Mouse (Mus musculus): ENCODE measurements around the gene Tprg.

Gene Tprg

DNA sequence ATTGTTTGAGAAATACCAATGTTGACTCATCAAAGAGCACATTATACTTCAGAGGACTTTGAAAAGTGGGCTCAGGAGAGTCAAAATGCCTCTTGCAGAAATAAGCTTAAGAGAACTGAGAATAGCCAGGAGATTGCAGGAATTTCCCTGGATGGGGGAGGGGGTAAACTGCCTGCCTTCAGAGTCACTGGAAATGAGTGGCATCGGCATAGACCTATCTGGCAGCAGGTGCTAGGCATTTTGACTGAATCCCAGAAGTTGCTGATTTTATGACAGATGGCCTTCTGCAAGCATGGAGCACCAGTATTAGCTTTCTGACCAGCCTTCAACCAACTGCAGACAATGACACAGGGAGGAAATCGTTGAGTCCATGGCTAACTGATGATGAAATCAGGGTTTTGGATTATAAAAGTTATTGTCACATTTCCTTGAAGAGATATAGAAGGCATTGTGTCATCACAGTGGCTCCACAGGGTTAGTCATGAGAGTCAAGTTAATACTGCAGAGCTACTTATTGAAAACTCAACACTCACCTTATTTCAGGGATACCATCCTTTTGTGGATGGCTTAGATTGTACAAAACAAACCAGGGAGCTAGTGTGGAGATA lies 39.1 kb downstream of the Tprg start:
- no peak for ATAC-seq (ENCODE audit: insufficient number of reproducible peaks, low FRiP score, low TSS enrichment)

DNA sequence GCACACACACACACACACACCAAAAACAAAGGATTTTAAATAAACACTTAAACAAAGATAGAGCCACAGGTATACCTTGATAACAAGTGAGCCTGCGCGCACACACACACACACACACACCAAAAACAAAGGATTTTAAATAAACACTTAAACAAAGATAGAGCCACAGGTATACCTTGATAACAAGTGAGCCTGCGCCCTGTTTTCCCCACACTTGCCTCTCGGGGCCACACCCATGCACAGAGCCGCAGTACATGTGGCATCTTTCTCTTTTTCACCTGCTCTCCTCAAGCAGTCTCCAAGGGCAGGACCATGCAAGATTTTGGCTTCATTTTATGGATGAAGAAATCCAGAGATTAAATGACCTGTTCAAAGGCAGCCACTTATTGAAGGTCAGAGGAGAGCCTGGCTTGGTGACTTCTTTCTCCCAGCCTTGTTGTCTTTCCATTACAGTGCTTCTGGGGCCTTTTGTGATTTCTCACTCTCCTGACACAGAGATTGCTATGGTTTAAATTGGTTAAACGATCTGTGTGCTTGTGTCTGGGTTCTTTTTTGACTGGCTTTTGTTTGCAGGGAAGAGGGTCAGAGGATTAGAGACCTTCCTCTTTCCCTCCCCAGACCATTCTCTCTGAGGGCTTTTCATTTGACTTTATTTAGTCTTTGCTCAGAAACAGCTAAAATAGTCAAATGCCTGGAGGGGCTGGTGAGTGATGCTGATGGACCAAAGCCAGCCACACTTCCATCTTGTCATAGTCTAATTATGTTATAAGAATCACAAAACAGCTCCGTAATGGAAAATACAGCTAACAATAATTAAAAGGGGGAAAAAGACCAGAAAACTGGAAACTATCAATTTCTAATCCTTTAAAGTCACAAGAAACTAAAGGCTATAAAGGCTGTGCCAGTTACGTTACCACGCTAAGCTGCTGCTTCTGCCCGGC lies 46.9 kb downstream of the Tprg start:
- no peak for ATAC-seq (ENCODE audit: insufficient number of reproducible peaks, low FRiP score, low TSS enrichment)

DNA sequence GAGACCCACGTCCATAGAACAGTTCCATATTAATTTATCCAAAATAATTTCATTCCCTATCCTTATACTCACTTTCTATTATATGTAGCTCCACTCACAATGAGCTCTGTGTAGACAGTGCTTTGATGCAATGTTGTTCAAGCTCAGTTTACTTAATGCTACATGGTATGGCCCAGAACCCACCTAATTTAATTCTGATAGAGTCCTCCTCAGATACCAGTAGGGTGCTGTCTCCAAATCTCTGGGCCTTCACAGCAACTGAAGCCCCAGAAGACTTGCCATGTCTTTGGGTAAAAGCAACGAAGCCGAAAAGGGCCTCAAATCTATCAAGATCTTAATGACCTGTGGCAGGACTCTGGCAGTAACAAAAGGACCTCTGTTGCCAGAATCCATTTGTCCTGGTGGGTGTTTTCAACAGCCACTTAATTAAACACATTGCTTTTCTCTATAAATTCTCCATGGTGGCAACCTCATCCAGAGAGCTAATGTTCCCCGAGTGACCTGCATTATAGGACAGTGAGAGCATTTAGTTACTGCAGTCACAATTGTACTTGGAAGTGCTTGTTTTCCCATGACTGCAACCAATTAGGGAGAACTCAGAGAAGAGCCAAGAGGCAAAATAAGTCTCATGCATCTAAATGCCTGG lies 48.6 kb downstream of the Tprg start:
- no peak for ATAC-seq (ENCODE audit: insufficient number of reproducible peaks, low FRiP score, low TSS enrichment)

DNA sequence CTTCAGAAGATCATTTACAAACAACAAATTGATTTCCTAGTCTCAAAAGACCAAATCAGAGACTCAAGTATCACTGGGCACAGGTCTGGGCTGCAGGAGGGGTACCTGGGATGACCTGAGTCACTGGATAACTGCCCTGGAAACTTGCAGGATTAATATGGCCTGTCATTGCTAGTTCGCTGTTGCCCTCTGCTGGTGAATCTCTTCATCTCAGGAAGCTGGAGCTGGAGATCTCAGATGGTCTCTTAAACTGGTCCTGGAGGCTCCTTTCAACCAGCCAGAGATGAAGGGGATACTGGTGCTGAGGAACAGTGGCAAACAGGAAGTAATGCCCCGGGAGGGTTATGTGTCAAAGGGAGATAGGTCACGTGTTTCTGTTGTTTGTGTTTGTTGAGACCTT lies 63.0 kb downstream of the Tprg start:
- peak; percentile 36; the same call in 1 of the 2 replicates for ATAC-seq (ENCODE audit: insufficient number of reproducible peaks, low FRiP score, low TSS enrichment)

DNA sequence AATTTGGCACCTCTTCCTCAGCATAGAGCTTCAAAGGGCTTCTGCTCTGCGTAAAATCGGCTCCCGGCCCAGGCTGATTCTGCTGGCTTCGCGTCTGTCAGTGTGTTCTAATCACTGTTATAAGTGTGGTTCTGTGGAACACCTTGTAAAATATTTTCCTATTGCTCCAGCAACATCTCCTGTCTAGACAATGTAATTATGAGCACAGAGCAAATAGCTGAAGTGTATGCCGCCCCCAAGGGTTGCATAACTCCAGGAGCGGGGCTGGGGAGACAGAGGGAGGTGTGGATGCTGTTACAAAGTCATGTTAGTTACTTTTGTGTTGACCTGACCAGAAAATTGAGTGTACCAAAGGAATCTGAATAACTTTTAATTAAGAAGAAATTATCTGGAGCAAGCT lies 81.2 kb downstream of the Tprg start:
- ATAC-seq (ENCODE audit: insufficient number of reproducible peaks, low FRiP score, low TSS enrichment): no peak

DNA sequence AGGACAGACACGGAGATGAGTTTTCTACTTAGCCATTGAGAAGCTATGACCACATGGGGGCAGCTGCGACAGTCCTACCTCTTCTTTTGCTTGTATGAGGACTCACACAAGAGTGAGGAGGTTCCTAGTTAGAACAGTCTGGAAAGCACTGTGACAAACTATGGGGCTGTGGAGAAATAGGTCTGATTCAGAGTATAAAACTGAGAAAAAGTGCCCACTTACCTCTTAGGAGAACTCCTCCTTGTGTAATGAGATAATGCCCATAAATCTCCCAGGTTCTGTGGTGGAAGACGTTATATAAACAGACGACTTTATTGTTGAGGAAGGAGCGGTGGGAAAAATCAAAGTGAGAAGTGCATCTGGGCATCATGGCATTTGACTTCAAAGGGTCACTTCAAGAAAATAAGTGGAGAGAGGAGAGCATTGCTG lies 83.4 kb downstream of the Tprg start:
- ATAC-seq (ENCODE audit: insufficient number of reproducible peaks, low FRiP score, low TSS enrichment): no peak

DNA sequence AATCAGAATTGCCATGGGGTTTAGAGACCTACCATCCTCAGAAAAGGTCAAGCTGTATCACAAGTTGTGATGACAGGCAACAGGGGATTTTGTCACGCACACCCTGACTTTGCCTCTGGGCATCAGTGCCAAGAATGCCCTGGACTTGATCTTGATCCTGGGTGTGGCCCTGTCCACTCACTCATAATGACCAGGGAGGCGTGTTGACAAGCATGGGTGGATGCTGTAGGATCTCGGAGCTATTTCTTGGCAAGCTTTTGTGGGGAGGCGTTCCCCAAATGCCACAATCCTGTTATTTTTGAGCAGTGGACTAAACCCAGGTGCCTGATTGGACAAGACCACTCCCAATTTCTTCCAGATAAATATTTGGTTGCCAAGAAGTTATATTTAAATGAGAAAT lies 87.5 kb downstream of the Tprg start:
- no peak for ATAC-seq (ENCODE audit: insufficient number of reproducible peaks, low FRiP score, low TSS enrichment)

DNA sequence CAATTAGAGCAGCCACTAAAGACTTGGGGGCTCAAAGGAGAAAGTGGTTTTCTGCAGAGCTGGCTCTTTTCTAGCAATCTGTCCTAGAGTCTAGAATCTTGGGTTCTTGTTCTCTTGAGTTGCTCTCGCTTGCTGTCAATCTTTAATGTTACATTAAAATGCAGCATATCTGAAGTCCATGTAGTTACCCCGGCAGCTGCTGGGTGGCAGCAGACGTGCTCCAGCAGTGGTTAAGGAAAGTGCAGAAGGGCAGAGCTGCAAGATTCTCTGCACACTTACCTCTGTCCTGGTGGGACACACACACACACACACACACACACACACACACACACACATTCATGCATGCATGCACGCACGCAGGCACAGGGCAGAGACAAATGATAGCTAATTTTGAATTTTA lies 88.2 kb downstream of the Tprg start:
- no peak for ATAC-seq (ENCODE audit: insufficient number of reproducible peaks, low FRiP score, low TSS enrichment)

DNA sequence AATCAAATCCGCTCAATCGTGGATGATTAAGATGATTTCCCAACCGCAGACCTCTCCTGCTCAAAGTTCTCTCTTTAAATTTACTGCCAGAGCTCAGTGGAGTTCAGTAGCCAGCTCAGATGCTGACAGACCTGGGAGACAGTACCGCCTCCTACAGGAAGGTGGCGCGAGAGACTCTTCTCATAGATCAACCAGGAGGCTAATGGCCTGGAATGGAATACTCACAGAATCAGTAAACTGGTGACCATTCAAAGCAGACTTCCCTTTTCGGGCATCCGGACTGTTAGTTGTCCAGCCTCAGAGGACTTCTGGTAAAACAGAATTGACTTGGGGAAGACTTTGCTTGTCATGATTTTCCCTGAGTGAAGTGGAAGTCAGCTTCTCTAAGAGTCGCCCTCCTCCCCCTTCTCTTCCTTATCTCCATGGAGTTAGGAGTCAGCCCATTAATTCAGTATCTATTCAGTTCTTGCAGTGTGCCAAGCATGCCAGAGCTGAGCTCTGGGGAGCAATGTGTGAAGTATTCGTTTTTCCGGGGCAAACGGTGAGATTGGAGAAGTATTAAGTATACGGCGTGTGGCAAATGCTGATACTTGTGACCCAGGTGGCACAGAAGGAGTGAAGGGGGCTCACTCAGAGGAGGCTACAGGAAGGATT lies 90.2 kb downstream of the Tprg start:
- no peak for ATAC-seq (ENCODE audit: insufficient number of reproducible peaks, low FRiP score, low TSS enrichment)

DNA sequence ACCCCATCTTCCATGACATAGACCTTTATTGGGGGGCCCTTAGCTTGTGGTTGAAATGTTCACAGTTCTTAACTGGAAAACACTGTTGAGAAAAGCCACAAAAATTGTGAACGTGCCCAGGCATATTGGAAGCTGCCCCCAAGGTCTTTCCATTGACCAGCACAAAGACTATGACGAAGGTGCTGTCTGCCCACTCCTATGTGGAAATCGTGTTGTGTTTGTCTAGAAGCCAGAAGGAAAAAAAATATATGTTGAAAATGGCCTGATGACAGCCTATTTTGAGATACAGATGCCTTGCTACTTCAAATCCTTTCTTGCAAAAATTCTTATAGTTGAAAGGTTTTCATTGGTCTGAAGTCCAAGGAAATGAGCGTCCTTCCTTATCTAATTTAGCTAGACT lies 91.1 kb downstream of the Tprg start:
- ATAC-seq (ENCODE audit: insufficient number of reproducible peaks, low FRiP score, low TSS enrichment): no peak

DNA sequence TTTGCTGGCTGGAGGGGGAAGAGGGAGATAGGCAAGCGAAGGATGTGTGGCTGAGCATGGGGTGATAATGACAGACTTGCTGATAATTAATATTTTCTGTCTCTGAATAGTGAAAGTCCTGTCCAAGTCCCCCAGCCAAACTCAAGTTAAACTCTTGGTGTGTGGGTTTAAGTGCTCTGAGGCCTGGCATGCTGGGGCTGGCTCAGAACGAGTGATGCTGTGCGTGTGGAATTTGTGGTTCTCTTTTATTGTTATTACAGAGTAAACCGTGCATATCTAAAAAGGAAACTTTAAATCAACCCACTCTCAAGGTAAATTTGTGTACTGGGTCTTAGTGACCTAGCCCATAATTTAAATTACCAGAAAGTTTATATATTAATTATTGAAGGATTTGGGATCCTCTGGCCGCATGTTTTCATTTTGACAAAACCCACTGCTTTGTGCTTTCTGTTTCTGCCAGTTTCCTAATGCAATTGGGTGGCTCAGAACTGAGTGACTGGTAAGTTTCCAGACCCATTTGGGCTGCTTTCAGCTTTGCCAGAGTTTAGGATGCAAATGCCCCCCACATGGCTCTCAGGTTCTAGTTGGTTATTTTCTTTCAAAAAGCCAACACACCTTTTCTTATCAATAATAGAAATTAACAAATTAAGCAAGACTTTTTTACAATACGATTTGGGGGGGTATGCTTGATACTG lies 99.0 kb downstream of the Tprg start:
- no peak for ATAC-seq (ENCODE audit: insufficient number of reproducible peaks, low FRiP score, low TSS enrichment)

DNA sequence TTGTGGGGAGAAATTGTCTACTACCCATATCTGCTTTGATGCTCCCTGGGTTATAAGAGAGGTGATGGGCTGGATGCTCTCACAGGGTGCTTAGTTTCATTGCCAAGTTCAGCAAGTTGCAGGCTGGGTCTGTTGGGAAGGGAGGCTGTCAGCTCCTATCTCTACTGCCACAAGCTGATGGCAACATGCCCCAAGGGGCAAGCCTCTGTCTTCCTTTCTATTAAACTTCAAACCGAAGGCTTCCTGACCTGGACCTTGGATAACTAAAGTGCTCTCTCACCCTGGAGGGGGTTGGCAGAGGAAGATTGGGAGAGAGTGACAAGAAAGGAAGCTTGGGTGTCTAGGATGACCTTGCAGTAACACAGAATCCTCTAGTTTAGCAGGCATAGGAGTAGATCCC lies 108.1 kb downstream of the Tprg start:
- ATAC-seq (ENCODE audit: insufficient number of reproducible peaks, low FRiP score, low TSS enrichment): no peak

DNA sequence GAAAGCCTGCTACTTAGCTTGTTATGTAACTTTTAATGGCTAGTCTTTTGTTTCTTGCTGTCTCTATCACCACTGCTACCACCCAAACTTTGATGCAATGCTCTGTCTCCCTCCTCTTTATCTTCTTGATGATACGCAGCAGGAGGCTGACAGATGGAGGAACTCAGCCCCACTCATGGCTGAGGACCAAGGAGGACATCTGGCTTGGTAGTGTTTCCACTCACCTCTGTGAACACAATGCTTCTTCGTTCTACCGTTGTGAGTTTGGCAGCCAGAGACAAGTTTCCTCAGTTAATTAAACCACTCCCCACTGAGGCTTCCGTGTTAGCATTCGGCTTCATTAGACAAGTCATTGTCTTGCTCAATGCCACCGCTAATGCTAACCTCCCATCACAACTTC lies 117.5 kb downstream of the Tprg start:
- no peak for ATAC-seq (ENCODE audit: insufficient number of reproducible peaks, low FRiP score, low TSS enrichment)

DNA sequence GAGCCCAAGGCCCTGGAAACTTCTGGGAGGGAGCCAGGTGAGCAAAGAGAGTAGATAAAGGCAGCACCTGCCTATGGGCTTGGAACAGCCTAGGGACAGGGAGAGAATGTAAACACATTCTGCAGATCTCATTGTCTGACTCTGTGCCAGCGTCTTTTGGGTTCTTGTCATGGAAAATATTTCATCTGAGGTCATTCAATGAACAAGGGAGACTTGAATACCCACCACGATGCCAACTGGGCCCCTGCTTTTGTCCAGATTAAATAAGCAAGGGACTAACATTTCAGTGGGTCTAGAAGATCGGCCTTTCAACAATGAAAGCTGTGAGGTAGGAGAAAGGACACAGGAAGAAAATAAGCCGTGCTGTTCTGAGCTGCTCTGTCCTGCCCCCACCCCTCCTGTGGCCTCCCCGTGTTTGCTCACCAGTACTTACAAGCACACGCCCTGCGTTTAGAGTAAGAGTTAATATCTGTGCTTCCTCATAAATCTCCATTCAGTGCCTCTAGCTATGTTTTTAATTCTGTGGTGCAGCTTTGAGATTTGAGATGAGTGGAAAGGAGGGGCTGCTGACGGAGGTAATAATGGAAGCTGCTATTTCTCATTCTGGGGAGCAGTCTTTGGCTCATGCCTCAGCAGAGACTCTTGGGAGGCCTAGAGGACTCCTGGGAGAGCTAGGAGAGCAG lies 120.7 kb downstream of the Tprg start:
- ATAC-seq (ENCODE audit: insufficient number of reproducible peaks, low FRiP score, low TSS enrichment): no peak

DNA sequence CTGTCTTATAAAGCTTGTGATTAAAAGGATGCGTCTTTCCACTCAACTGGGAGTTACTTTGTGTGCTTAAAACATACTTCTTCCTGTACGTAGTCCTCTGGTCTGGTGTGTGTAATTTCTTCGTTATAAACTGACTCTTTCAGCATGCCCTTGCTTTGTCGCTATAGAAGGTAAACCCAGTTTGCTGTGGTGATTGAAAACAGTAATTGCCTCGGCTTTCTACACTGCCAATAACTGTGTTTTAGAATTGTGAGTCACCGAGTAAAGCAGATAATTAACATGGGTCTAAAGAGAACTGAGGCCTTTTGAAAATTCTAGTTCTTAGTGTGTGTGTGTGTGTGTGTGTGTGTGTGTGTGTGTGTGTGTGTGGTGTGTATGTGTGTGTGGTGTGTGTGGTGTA lies 121.4 kb downstream of the Tprg start:
- ATAC-seq (ENCODE audit: insufficient number of reproducible peaks, low FRiP score, low TSS enrichment): no peak

DNA sequence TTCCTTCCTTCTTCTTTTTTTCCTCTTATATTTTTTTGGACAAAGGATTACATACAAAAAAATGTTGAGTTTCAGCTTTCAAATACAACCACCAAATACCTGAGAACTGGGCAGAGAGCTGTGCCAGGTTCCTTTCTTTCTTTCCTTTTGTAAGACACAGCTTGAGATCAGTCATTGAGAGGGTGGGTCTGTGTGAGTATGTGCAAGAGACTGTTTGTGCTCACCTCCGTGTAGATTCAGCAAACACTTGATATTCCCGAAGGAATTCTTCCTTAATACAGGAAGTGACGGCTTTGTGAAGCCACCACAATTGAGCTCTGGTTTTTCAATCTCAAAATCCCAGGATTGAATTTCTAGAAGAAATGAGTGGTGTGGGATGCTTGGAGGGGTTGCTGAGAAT lies 124.7 kb downstream of the Tprg start:
- no peak for ATAC-seq (ENCODE audit: insufficient number of reproducible peaks, low FRiP score, low TSS enrichment)

DNA sequence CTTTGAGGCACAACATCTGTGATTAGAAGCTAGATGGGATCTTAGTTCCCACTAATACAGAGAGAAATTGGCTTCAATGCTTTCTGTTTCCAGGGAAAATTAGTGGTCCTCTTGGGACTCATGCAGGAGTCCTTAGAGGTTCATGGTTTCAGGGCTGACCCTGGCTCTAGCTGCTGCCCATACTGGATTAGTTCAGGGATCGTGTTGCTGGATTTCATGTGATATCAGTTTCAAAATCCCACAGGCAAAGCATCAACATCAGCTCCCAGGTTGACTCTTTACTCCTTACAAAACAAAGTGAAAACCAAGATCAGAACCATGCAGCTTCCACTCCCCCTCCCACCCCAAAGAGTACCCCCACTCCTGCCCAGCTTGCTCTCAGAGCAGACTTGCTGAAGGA lies 127.3 kb downstream of the Tprg start:
- no peak for ATAC-seq (ENCODE audit: insufficient number of reproducible peaks, low FRiP score, low TSS enrichment)

DNA sequence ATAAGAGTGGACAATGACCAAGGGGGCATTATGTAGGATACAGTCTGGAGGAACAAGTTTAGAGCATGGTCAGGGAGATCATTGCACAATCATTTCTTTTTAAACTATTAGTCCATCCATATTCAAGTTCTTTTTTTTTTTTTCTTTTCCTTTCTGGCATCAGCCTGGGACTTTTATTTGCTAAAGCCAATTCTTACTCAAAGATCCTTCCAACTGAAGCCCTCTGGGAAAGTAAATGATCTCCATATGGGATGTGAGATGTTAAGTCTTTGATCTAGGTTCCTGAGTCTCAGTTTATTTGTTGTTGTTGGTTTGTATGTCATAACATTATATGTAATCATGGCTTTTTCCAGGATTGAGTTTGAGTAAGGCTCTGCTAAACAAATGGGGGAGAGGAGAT lies 128.6 kb downstream of the Tprg start:
- no peak for ATAC-seq (ENCODE audit: insufficient number of reproducible peaks, low FRiP score, low TSS enrichment)

DNA sequence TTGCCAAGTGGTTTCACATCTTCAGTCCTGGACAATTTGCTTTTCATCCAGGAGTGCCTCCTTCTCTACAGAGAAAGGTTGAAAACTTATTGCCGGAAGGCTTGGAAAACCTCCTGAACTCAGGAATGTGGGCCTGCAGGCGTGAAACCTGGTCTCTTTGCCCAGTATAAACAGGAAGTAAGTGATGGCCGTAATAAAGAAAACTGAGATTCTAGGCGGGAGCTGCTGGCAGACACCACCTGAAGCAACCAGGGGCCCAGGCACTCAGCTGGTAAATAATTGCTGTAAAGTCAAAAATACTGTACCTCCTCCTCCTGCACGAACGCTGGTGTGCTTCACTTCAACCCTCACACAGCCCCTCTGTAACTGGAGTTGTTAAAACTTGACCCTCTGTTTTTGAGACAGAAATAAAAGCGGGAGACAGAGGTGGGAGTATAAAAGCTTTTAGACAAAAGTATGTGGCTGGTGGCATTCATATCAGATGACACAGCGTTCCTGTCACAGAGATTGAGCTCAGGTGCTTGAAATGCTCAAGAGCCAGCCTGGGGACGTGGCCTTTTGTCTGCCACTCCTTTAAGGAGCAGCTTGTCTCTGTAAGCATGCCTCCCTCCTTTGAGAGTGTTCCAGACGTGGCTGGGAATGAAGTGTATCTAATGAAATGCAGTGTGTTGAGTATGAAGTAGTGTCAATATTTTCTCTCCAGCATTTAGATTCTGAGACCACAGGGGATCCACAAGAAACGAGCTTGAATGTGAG lies 131.4 kb downstream of the Tprg start:
- no peak for ATAC-seq (ENCODE audit: insufficient number of reproducible peaks, low FRiP score, low TSS enrichment)
